Mouse (Mus musculus) heart, postnatal 14 days (tissue): Measurements from ENCODE around the gene Bco2. TPM values are rescaled to one million over a fixed set of nuclear protein-coding genes. Genes with fewer than 3 reads are reported as not detected.
A peak's percentile ranks its signal among the peaks of the same experiment; 100 is the strongest.

Experiments used
- DNase-seq, 2 experiments: peaks; one replicate each; pipeline ENCODE4 v3.0.0; 2021 to 2022
- intact Hi-C: fragments of 180-260 bp; cut with DNase I; formaldehyde crosslinking; loops from one replicate; pipeline ENCODE4 v1.15.1; 2025
- total RNA-seq, 2 experiments: library from RNA; stranded (reverse); gene quantifications; 2 replicates each; pipeline ENCODE4 v1.2.3; 2021

Bco2 gene
- total RNA-seq, 2 experiments from 2014 or later: 0.22 to 0.33 TPM

DNA sequence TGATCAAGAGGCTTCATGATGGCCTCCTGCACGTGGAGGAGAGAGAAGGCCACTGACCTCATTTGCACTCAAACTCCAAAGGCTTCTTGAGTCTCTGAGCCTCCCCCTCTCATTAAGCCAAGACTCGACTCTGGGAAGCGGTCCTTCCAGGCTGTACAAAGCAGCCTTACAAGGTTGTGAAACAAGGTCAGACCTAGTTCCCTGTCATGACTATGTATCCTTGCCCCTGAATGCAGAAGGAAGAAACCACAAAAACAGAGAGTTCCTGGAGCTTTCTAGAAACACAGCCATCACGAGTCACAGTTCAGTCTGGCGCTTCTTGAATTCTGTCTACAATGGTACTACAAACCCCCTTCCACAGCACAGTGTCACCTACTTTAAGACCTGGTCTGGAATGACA is 32.4 kb downstream of the Bco2 start:
- intact Hi-C loops: no loop called here

GRCm38 (mm10) chr9:50521562-50521961 is 33.4 kb downstream of the Bco2 start:
- no peak for DNase-seq
- intact Hi-C loops: no loop called here

More for the DNA sequence above, 32.4 kb downstream of the Bco2 start:
- DNase-seq: no peak

DNA sequence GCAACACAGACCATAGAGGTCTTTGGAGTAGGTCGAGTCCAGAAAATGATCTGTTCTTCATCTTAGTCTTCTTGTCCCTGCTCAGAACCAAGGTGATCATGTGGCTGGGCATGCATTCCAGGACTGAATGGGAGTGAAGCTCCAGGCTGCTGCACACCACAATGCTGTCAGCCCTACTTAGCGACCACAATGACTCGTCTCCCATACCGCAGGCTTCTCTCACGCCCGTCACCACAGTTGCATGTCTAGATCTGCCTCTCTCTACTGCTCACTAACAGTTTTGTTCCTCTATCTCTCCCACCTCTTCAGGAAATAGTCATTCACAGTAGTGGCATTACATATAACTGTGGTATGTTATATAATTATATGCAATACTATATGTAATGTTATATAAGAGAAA is 34.2 kb downstream of the Bco2 start:
- intact Hi-C loops: no loop called here
- no peak for DNase-seq

DNA sequence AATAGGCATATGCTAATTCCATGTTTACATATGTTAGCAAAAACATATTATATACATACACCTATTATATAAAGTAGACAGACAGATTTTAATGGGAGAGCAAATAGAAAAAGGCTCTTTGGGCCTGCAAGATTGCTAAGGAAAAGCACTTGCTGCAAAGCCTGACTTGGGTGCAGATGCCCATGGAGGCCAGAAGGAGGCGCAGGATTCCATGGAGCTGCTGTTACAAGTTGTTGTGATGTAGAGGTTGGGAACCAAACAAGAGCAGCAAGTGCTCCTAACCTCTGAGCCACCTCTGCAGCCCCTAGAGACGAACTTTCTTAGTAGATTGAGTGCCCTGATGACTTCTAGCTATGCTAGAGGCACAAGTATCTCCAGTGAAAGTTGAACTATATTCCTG is 36.2 kb downstream of the Bco2 start:
- intact Hi-C loops: no loop called here
- peak in 1 of 2 experiments; percentile 41 for DNase-seq

DNA sequence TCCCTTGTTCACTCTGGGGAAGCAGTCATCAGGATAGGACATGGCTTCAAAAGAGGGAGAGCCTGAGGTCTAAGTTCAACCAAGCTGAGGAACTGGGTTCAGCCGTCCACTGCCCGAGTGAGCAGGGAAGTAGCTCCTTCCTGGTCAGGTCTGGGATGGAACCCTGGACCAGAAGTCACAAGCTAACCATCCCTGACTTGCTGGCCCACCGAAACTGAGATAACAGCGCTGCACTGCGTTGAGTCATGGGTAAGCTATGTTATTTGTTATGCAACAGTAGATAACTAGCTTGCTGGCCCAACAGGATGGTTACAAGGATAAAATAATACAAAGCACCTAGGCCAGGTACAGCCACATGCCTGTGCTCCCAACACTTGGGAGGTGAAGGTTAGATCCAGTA is 39.5 kb downstream of the Bco2 start:
- no peak for DNase-seq
- intact Hi-C loops: no loop called here

- DNase-seq: no peak
- intact Hi-C loops: no loop called here
Measured at GRCm38 (mm10) chr9:50507570-50507969, 47.4 kb downstream of the Bco2 start.

GRCm38 (mm10) chr9:50505405-50505804 is 49.6 kb downstream of the Bco2 start:
- intact Hi-C loops: no loop called here
- no peak for DNase-seq

DNA sequence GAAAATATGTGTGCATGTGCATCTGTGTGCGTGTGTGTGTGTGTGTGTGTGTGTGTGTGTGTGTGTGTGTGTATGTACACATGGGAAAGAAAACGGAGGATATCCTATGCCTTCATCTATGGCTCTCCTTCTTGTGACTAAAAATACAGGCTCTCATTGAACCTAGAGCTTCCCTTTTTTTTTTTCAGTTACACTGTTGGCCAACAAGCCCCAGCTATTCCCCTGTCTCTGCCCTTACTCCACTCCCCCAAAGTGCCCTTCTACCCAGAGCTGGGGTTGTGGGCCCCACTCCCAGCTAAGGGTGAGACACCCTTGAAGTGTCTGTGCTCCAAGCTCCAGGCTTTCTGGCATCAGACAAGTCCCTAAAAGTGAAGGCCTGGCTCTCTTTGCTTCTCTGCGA is 52.0 kb downstream of the Bco2 start:
- DNase-seq: no peak
- intact Hi-C loops: no loop called here

DNA sequence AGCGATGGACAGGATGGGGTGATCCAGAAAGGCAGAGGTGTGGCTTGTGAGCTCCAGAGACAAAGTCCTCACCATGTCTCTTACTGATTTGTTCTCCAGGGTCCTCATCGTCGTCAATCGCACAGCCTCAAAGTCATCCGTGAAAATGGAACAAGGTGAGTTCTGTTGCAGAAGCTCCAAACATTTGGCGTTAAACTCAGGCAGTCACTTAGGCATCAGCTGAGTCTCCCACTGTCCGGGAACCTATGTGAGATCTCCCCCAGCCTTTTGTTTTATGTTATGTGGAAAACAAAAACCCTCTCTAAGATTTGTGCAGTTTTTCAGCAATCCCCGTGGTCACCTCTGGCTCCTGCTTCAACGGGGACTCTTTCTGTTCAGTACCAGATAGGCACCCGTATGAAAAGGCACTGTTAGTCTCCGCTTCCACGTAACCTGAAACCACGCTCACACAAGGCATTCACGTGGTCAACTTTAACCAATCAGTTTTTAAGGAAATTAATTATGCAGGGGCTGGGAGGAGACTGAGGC is 53.9 kb downstream of the Bco2 start:
- no peak for DNase-seq

GRCm38 (mm10) chr9:50500467-50500973 is 54.5 kb downstream of the Bco2 start:
- intact Hi-C loops: no loop called here

More for the DNA sequence above, 53.9 kb downstream of the Bco2 start:
- intact Hi-C loops: no loop called here

DNA sequence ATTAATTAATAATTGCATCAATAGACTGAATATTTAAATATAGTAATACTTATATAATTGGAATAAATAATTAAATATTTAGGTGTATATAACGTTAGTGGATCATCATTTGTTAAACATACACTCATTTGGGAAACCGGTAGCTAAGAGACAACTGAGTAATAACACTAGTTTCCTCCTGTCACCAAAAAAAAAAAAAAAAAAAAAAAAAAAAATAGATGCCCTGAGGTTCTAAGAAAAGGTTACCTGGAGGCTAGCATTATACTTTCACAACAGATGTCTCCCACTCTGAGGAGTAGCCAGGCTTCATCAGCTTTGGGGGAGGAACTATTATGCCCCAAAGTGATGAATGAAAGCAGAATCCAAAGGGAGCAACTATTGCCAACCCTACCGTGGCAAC is 55.2 kb downstream of the Bco2 start:
- intact Hi-C loops: no loop called here
- DNase-seq: no peak

More at GRCm38 (mm10) chr9:50500467-50500973, 54.5 kb downstream of the Bco2 start:
- DNase-seq: no peak

GRCm38 (mm10) chr9:50498815-50499214 is 56.2 kb downstream of the Bco2 start:
- intact Hi-C loops: no loop called here
- no peak for DNase-seq

GRCm38 (mm10) chr9:50497536-50497935 is 57.4 kb downstream of the Bco2 start:
- no peak for DNase-seq
- intact Hi-C loops: no loop called here

DNA sequence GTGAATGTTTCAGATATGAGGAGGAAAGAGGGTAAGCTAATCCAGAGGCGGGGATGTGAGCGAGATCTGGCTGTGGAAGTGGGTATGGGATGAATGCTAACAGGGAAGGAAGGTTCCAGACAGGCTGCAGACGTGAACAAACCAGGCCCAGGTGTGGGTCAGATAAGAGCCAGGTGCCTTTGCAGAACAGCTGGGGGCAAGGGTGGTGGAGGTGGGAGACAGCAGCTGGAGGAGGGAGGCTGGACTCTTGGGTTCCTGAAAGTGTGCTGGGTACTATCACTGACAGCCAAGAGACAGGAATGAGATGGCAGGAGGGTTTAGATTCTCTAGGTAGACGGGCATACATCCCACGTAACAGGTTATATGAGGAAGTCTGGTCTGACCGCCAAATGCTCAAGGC is 57.9 kb downstream of the Bco2 start:
- intact Hi-C loops: no loop called here
- DNase-seq: no peak

GRCm38 (mm10) chr9:50496546-50496945 is 58.4 kb downstream of the Bco2 start:
- no peak for DNase-seq
- intact Hi-C loops: no loop called here

DNA sequence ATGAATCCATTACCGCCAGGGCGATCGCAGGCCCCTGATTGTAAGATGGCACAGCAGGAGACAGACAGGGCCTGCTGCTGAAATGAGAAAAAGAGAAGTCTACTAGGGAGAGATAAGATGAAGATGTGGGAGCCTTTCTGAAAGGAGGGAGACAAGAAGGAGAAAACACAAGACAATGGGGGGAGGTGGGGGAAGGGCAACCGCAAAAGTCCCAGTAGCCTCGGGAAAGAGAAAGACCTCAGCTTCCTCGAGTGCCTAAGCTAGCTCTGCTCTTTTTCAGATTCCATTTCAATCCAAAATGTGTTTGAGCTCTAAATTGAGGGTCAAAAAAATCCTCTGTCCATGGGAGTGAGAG is 58.9 kb downstream of the Bco2 start:
- DNase-seq: no peak
- intact Hi-C loops: no loop called here

GRCm38 (mm10) chr9:50495405-50496150 is 59.4 kb downstream of the Bco2 start:
- intact Hi-C loops: no loop called here
- DNase-seq: no peak

DNA sequence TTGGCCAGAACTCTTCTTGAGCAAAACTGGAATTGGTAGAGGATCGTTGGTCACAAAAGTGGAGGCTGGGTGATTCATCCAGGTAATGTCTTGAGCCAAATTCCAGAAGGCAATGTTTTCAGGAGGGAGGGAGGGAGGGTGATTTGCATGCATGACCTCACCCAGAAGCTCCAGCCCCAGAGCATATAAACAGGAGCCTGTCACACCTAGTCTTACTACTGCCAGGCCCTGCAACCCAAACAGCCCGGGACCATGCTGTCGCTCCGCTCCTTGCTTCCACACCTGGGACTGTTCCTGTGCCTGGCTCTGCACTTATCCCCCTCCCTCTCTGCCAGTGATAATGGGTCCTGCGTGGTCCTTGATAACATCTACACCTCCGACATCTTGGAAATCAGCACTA is 60.7 kb downstream of the Bco2 start, which contains the start of gene Plet1:
Plet1 (plus strand) TSS at position 215 of the 400 bp plus-strand sequence.
- intact Hi-C loops: no loop called here
- no peak for DNase-seq

GRCm38 (mm10) chr9:50493777-50494176 is 61.2 kb downstream of the Bco2 start:
- DNase-seq: no peak
- intact Hi-C loops: no loop called here

DNA sequence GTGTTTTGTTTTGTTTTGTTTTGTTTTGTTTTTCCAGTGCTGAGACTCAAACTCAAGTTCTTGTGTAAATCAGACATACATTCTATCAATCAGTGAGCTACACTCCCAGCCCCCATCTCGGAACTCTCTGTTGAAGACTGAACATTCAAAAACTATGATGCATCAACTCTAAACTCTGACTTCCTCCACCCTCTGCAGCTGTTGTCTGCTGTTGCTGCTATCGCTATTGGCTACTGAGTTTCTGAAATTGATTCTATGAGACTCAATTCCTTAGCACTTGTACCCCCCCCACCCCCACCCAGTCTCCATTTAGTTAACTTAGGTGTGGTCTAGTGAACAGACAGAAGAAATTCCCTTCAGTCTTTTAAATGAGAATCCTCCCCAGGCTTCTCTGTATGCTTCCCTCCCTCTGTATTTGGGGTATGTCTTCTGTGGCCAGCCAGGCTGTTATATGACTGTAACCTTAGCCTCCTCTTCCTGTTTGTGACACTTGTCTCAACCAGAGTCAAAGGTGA is 63.4 kb downstream of the Bco2 start:
- intact Hi-C loops: no loop called here
- no peak for DNase-seq

DNA sequence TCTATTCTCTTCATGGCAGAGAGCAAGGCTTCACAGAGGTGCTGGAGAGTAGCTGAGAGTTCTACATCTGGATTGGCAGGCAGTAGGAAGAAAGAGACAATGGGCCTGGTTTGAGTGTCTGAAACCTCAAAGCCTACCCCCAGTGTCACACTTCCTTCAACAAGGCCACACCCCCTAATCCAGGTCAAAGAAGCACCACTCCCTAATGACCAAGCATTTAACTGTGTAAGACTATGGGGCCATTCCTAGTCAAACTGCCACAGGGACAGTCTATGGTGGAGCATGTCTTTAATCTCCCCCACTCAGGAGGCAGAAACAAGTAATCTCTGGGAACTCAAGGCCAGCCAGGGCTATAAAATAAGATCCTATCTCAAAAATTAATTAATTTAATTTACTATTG is 64.1 kb downstream of the Bco2 start:
- intact Hi-C loops: no loop called here
- DNase-seq: no peak

DNA sequence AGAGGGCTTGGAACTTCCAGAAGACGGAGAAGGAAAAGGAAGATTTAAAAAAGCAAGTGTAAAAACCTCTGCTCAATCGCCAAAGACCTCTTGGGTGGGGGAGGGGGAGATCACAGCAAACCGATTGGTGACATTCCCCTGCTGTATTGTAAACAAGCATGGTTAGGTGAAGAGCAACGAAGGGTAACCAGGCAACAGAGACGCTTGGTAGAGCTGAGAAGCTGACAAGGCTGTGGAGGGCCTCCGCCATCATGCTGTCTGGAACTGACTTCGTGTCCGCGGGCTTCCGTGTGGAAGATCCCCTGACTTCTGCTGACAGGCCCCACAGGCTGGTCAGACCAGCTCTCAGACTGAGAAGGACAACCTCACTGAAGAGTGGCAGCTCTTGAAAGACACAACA is 69.5 kb downstream of the Bco2 start:
- intact Hi-C loops: no loop called here
- DNase-seq: no peak
